Mouse (Mus musculus) cortical plate, adult 2 months (tissue): ENCODE data around the gene Ifitm3.

ENCODE experiments used
- CTCF ChIP-seq: fragments of 200-500 bp; IDR thresholded peaks from 2 replicates; pipeline ENCODE4 v1.5.1; 2011; ENCODE audit warnings: mild to moderate bottlenecking, control low read depth, low read length; ENCODE audit not compliant: insufficient read depth; ENCODE audit errors: extremely low read depth
- POLR2A ChIP-seq: fragments of 200-500 bp; IDR thresholded peaks from 2 replicates; pipeline ENCODE4 v1.6.1; 2011; ENCODE audit warnings: mild to moderate bottlenecking, low read length, control low read depth; ENCODE audit not compliant: insufficient read depth; ENCODE audit errors: extremely low read depth

GRCm38 (mm10) chr7:141026740-141027098 lies 16.1 kb upstream of the Ifitm3 start:
- TF ChIP-seq CTCF (no peak), POLR2A (no peak)
